Mouse (Mus musculus) embryonic facial prominence, embryonic 12.5 days (tissue): ENCODE measurements around the gene Gm26992. TPM values are rescaled to one million over a fixed set of nuclear protein-coding genes. Genes with fewer than 3 reads are reported as not detected.

Experiments
- ATAC-seq: fragments of 200-750 bp; cut with Nextera tagmentation; 2 replicates; pipeline ENCODE4 v1.8.0; 2017; ENCODE audit not compliant: insufficient number of reproducible peaks, insufficient read depth, low FRiP score, low TSS enrichment
- H3K27ac ChIP-seq: fragments of 300-500 bp; sonication (generic); 2 replicates; pipeline ENCODE4 v1.5.1; 2016; ENCODE audit warnings: mild to moderate bottlenecking
- H3K27me3 ChIP-seq: fragments of 300-500 bp; sonication (generic); 2 replicates; pipeline ENCODE4 v1.6.1; 2016; ENCODE audit warnings: mild to moderate bottlenecking, moderate library complexity
- H3K36me3 ChIP-seq: fragments of 300-500 bp; sonication (generic); 2 replicates; pipeline ENCODE4 v1.6.1; 2016; ENCODE audit warnings: mild to moderate bottlenecking
- H3K4me1 ChIP-seq: fragments of 300-500 bp; sonication (generic); 2 replicates; pipeline ENCODE4 v1.6.1; 2016
- H3K4me2 ChIP-seq: fragments of 300-500 bp; sonication (generic); replicated peaks from 2 replicates; pipeline ENCODE4 v1.6.1; 2016; ENCODE audit warnings: mild to moderate bottlenecking, moderate library complexity
- H3K4me3 ChIP-seq: fragments of 300-500 bp; sonication (generic); 2 replicates; pipeline ENCODE4 v1.5.1; 2016; ENCODE audit warnings: mild to moderate bottlenecking
- H3K9ac ChIP-seq: fragments of 300-500 bp; sonication (generic); 2 replicates; pipeline ENCODE4 v1.6.1; 2016; ENCODE audit warnings: mild to moderate bottlenecking, moderate library complexity
- H3K9me3 ChIP-seq: fragments of 300-500 bp; sonication (generic); 2 replicates; pipeline ENCODE4 v1.6.1; 2016; ENCODE audit warnings: mild to moderate bottlenecking, moderate library complexity
- WGBS: fragments of 180-500 bp; shearing (Covaris S2); methylation state at CpG from one replicate; pipeline ENCODE4 v1.1.7; 2016; 5-methylcytosine and 5-hydroxymethylcytosine counted together
- polyA plus RNA-seq: library from polyadenylated mRNA; unstranded; fragments of >200 nt; fragmentation: Nextera tagmentation; extraction: Ambion mirVana; gene quantifications from 2 replicates; pipeline ENCODE4 v1.2.1, GENCODE M21; 2016

The Gm26992 gene
- polyA plus RNA-seq = not detected in 2 replicates

- Histone ChIP-seq H3K9ac (no peak within 1 kb of the TSS), H3K27ac (no peak within 1 kb of the TSS), H3K4me3 (no peak within 1 kb of the TSS), H3K9me3 (no peaks in the 10 kb centered on the region), H3K27me3 (peaks cover 10% of the 10 kb centered on the region), H3K4me2 (no peak within 1 kb of the TSS), H3K4me1 (no peaks in the 10 kb centered on the region), H3K36me3 (no peaks in the 10 kb centered on the region)
- WGBS = 87% methylated on average over 2 of the region's 2 CpGs
- ATAC-seq = no peak
Observed at GRCm38 (mm10) chrX:103421710-103422109, at the start of gene Gm26992. Gm26992 (plus strand) TSS chrX:103422010.

DNA sequence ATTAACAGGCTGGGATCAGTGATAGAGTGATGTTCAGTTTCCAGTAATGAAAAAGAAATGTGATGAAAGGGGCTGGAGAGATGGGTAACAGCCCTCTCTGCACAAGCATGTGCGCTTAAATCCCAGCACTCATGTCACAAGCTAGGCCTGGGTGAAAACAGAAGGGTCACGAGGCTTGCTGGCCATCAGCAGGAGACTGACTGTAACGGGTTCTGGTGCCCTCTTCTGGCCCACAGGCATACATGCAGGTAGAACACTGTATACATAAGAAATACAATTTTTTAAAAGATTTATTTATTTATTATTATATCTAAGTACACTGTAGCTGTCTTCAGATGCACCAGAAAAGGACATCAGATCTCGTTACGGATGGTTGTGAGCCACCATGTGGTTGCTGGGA is 47.6 kb upstream of the Gm26992 start:
- Histone ChIP-seq H3K4me3 (no peak overlapping the region), H3K27me3 (0 out of 2 replicates have a peak, but pooled peaks cover 3% of the 10 kb centered on the region), H3K27ac (no peak overlapping the region), H3K9ac (no peak overlapping the region), H3K36me3 (no peaks in the 10 kb centered on the region), H3K4me2 (no peak overlapping the region), H3K9me3 (no peaks in the 10 kb centered on the region), H3K4me1 (no peaks in the 10 kb centered on the region)
- WGBS = 57% methylated on average over 5 of the region's 5 CpGs
- ATAC-seq = no peak

DNA sequence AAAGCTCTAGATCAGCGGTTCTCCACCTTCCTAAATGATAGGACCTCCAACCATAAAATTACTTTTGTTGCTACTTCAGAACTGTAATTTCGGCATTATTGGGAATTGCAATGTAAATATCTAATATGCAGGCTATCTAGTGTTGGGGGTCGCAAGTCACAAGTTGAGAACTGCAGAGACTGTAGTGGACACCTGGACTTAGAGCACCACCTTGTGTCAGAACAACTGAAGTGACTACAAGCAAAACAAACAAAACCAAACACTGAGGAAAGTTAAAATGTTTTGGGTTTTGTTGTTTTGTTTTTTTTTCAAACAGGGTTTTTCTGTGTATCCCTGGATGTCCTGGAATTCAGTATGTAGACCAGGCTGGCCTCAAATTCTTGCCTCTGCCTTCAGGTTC is 37.3 kb upstream of the Gm26992 start:
- peaks cover 4% of the 10 kb centered on the region; the same call in 1 of the 2 replicates for H3K27me3 ChIP-seq
- H3K4me1 ChIP-seq = no peaks in the 10 kb centered on the region

DNA sequence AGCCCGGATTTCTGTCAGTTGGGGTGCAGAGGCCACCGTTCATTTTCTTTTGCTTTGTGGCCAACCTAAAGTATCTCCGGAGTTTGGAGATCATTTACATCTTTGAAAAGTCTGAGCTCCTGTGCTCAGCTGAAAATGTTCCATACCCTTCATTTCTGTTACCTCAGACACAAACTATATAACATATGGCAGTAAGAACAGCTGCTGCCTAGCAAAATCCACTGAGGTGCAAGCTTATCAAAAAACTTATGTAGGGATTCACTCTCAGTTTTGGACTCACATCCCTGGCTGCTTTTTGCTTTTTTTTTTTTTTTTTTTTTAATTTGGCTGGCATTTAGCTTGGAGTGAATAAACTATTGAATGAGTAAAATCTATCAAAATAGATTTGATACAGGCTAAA is 33.7 kb upstream of the Gm26992 start:
- Histone ChIP-seq H3K36me3 (no peaks in the 10 kb centered on the region), H3K27me3 (no peaks in the 10 kb centered on the region; the same call in 1 of the 2 replicates), H3K27ac (no peak overlapping the region), H3K4me1 (no peaks in the 10 kb centered on the region), H3K9me3 (no peaks in the 10 kb centered on the region), H3K4me2 (no peak overlapping the region), H3K4me3 (no peak overlapping the region), H3K9ac (no peak overlapping the region)
- ATAC-seq = no peak
- WGBS = 82% methylated on average over 3 of the region's 3 CpGs

More for the DNA sequence above, 37.3 kb upstream of the Gm26992 start:
- no peak overlapping the region for H3K9ac ChIP-seq
- H3K4me2 ChIP-seq = no peak overlapping the region
- no peak overlapping the region for H3K4me3 ChIP-seq
- H3K27ac ChIP-seq = no peak overlapping the region
- no peak for ATAC-seq
- H3K36me3 ChIP-seq = no peaks in the 10 kb centered on the region
- WGBS = 75% methylated on average over 3 of the region's 3 CpGs
- no peaks in the 10 kb centered on the region for H3K9me3 ChIP-seq

DNA sequence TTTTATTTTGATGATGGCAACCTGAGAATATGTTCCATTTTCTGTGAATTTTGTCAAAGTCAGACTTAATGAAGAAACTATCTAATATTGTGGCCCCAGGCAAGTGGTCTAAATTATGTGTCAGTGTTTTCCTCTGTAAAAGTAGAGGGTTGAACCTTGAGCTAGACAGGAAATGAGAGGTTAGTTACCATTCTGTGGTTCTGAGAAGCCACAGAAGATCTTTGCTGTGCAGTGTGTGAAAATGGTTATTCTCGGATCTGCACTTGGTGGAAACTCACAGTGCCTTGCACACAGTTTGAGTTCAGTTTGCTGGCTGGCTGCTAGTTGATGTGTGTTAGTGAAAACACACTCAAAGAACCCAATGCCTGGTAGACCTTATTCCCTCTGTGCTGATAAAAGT is 28.0 kb upstream of the Gm26992 start:
- no peaks in the 10 kb centered on the region for H3K4me1 ChIP-seq
- no peak overlapping the region for H3K9ac ChIP-seq
- no peaks in the 10 kb centered on the region for H3K36me3 ChIP-seq
- no peak overlapping the region for H3K4me3 ChIP-seq
- H3K27ac ChIP-seq = no peak overlapping the region
- no peak for ATAC-seq
- peaks cover 4% of the 10 kb centered on the region; the same call in 1 of the 2 replicates for H3K27me3 ChIP-seq
- H3K4me2 ChIP-seq = no peak overlapping the region
- H3K9me3 ChIP-seq = no peaks in the 10 kb centered on the region
- WGBS = 66% methylated on average over 1 of the region's 1 CpGs

GRCm38 (mm10) chrX:103405021-103405420 is 16.8 kb upstream of the Gm26992 start:
- 38% methylated on average over 11 of the region's 13 CpGs for WGBS
- Histone ChIP-seq H3K4me1 (no peaks in the 10 kb centered on the region), H3K27me3 (peaks cover 17% of the 10 kb centered on the region; the same call in 1 of the 2 replicates), H3K4me2 (no peak overlapping the region), H3K9ac (no peak overlapping the region), H3K9me3 (no peaks in the 10 kb centered on the region), H3K4me3 (no peak overlapping the region), H3K36me3 (no peaks in the 10 kb centered on the region), H3K27ac (no peak overlapping the region)
- ATAC-seq = no peak

GRCm38 (mm10) chrX:103414167-103414566 is 7.6 kb upstream of the Gm26992 start, which contains the start of gene Tsx:
Tsx (plus strand) TSS chrX:103414467.
- Histone ChIP-seq H3K9ac (no peak within 1 kb of the TSS), H3K27ac (no peak within 1 kb of the TSS), H3K4me2 (no peak within 1 kb of the TSS), H3K4me3 (no peak within 1 kb of the TSS), H3K9me3 (no peaks in the 10 kb centered on the region), H3K4me1 (no peaks in the 10 kb centered on the region), H3K36me3 (no peaks in the 10 kb centered on the region), H3K27me3 (peaks cover 19% of the 10 kb centered on the region; the same call in 1 of the 2 replicates)
- 80% methylated on average over 5 of the region's 5 CpGs for WGBS
- ATAC-seq = no peak

- Histone ChIP-seq H3K27me3 (peaks cover 5% of the 10 kb centered on the region; the same call in 1 of the 2 replicates), H3K4me1 (no peaks in the 10 kb centered on the region)
Observed at GRCm38 (mm10) chrX:103427677-103428076, 5.9 kb downstream of the Gm26992 start.

GRCm38 (mm10) chrX:103432293-103432692 is 10.5 kb downstream of the Gm26992 start:
- no peak for ATAC-seq
- H3K4me2 ChIP-seq = no peak overlapping the region
- no peaks in the 10 kb centered on the region for H3K9me3 ChIP-seq
- no peaks in the 10 kb centered on the region for H3K4me1 ChIP-seq
- H3K4me3 ChIP-seq = no peak overlapping the region
- H3K9ac ChIP-seq = no peak overlapping the region
- no peaks in the 10 kb centered on the region for H3K36me3 ChIP-seq
- 71% methylated on average over 7 of the region's 7 CpGs for WGBS
- no peak overlapping the region for H3K27ac ChIP-seq
- peaks cover 5% of the 10 kb centered on the region; the same call in 1 of the 2 replicates for H3K27me3 ChIP-seq

More at GRCm38 (mm10) chrX:103427677-103428076, 5.9 kb downstream of the Gm26992 start:
- H3K4me3 ChIP-seq = no peak overlapping the region
- H3K4me2 ChIP-seq = no peak overlapping the region
- H3K36me3 ChIP-seq = no peaks in the 10 kb centered on the region
- H3K9me3 ChIP-seq = no peaks in the 10 kb centered on the region
- no peak for ATAC-seq
- H3K27ac ChIP-seq = no peak overlapping the region
- WGBS = 80% methylated on average over 7 of the region's 7 CpGs
- no peak overlapping the region for H3K9ac ChIP-seq

- H3K9ac ChIP-seq = no peak overlapping the region
- no peaks in the 10 kb centered on the region for H3K9me3 ChIP-seq
- no peak overlapping the region for H3K27ac ChIP-seq
- no peaks in the 10 kb centered on the region for H3K36me3 ChIP-seq
- no peak for ATAC-seq
- peaks cover 28% of the 10 kb centered on the region for H3K27me3 ChIP-seq
- no peaks in the 10 kb centered on the region for H3K4me1 ChIP-seq
- H3K4me2 ChIP-seq = no peak overlapping the region
- H3K4me3 ChIP-seq = no peak overlapping the region
- WGBS = 17% methylated on average over 9 of the region's 9 CpGs
Observed at GRCm38 (mm10) chrX:103438023-103438422, 16.2 kb downstream of the Gm26992 start.

- ATAC-seq = no peak
- WGBS = 4% methylated on average over 1 of the region's 1 CpGs
Observed at GRCm38 (mm10) chrX:103440803-103441202, 19.0 kb downstream of the Gm26992 start.

GRCm38 (mm10) chrX:103443755-103444154 is 21.9 kb downstream of the Gm26992 start:
- Histone ChIP-seq H3K27me3 (peaks cover 34% of the 10 kb centered on the region), H3K36me3 (no peaks in the 10 kb centered on the region), H3K4me3 (no peak overlapping the region), H3K27ac (no peak overlapping the region), H3K4me1 (no peaks in the 10 kb centered on the region), H3K9ac (no peak overlapping the region), H3K9me3 (no peaks in the 10 kb centered on the region), H3K4me2 (no peak overlapping the region)
- 34% methylated on average over 7 of the region's 7 CpGs for WGBS
- no peak for ATAC-seq

More at GRCm38 (mm10) chrX:103440803-103441202, 19.0 kb downstream of the Gm26992 start:
- Histone ChIP-seq H3K36me3 (no peaks in the 10 kb centered on the region), H3K9ac (no peak overlapping the region), H3K9me3 (no peaks in the 10 kb centered on the region), H3K27me3 (peaks cover 26% of the 10 kb centered on the region), H3K27ac (no peak overlapping the region), H3K4me1 (no peaks in the 10 kb centered on the region), H3K4me3 (no peak overlapping the region), H3K4me2 (no peak overlapping the region)
